Mouse (Mus musculus): ENCODE results near the gene Polr3k. TPM values are rescaled to one million over a fixed set of nuclear protein-coding genes. Genes with fewer than 3 reads are reported as not detected.
A peak's percentile ranks its signal among the peaks of the same experiment; 100 is the strongest.

Gene Polr3k
- polyA plus RNA-seq, 1 experiment from 2014 or later: 79.4 TPM

DNA sequence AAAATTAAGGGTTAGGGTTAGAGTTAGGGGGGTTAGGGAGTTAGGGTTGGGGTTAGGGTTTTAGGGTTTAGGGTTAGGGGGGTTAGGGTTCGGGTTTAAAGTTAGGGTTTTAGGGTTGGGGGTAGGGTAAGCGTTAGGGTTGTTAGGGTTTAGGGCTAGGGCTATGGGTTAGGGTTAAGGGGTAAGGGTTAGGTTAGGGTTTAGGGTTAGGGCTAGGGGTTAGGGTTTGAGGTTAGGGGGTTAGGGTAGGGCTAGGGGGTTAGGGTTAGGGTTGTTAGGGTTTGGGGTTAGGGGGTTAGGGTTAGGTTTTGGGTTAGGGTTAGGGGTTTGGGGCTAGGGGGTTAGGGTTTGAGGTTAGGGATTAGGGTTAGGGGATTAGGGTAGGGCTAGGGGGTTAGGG is 6.9 kb downstream of the Polr3k start:
- 96% methylated on average over 2 of the region's 2 CpGs for WGBS

DNA sequence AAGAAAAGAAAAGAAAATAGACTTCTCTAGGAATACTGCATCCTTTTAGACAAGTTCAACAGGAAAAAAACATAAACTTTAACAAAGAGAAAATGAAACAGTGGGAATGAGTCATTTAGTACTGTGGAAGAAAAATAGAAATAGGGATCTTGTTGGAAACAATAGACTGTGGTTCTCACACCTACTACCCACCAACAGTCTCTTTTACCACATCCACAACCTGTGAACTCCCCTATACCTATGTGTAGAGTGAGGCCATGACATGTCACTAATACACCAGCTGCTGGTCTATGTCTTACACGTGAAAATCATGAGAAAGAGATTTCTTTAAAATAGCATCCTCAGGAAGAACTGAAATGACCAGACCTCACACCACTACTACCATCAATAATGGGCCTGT is 14.8 kb downstream of the Polr3k start:
- Histone ChIP-seq H3K4me3 (ENCODE audit: low read depth, low read length) (no peak overlapping the region), H3K27me3 (ENCODE audit: control insufficient read depth, insufficient read depth, low read depth, low read length) (no peaks in the 10 kb centered on the region), H3K9me3 (replicated peaks; ENCODE audit: control insufficient read depth, low read length, poor library complexity, severe bottlenecking) (no peaks in the 10 kb centered on the region), H3K4me1 (ENCODE audit: control insufficient read depth, insufficient read depth, low read length) (no peaks in the 10 kb centered on the region), H3K9ac (ENCODE audit: low read depth, low read length) (no peak overlapping the region), H3K4me2 (ENCODE audit: low read length) (no peak overlapping the region), H3K36me3 (ENCODE audit: control insufficient read depth, insufficient read depth, low read length) (no peaks in the 10 kb centered on the region), H3K27ac (ENCODE audit: low read length) (no peak overlapping the region)
- ATAC-seq: no peak
- WGBS: 77% methylated on average over 1 of the region's 1 CpGs

More for the DNA sequence above, 6.9 kb downstream of the Polr3k start:
- H3K9ac ChIP-seq (ENCODE audit: low read depth, low read length): no peak overlapping the region
- H3K9me3 ChIP-seq (replicated peaks; ENCODE audit: control insufficient read depth, low read length, poor library complexity, severe bottlenecking): no peaks in the 10 kb centered on the region
- no peak overlapping the region for H3K4me3 ChIP-seq (ENCODE audit: low read depth, low read length)
- H3K4me1 ChIP-seq (ENCODE audit: control insufficient read depth, insufficient read depth, low read length): peaks cover 10% of the 10 kb centered on the region
- H3K4me2 ChIP-seq (ENCODE audit: low read length): no peak overlapping the region
- peaks cover 7% of the 10 kb centered on the region for H3K36me3 ChIP-seq (ENCODE audit: control insufficient read depth, insufficient read depth, low read length)
- no peak for ATAC-seq
- H3K27me3 ChIP-seq (ENCODE audit: control insufficient read depth, insufficient read depth, low read depth, low read length): no peaks in the 10 kb centered on the region
- no peak overlapping the region for H3K27ac ChIP-seq (ENCODE audit: low read length)

DNA sequence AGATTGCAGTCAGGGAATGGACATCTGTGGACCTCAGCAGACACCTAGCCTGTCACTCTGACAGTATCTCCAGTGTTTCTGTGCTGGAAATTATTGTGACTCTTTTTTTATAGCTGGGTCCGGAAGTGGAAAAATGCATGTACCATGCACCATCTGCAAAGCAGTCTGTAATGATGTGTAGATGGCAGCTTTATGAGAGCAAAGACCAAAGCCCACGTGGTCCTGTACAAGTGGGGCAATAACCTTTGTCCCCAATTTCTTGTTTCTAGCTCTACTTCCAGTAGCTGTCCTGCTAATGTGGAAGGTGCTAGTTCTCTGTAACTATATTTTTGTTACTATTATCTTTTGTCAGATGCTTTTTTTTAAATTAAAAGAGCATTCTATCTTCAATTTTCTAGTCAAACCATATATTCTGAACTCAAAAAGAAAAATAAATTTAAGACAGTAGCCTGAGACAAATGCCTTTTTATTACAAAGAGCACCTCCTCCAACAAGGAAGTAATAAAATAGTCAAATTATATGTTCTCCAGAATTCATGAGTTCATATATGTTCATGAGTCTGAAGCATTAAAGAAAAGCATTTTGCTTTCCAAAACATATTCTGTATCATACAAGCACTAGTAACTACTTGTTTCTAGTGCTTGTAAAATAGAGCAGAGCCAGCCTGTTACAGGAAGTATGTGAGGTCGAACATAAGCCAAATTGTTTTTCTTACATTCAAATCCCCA is 19.0 kb downstream of the Polr3k start:
- no peak overlapping the region for H3K9ac ChIP-seq (ENCODE audit: low read depth, low read length)
- no peaks in the 10 kb centered on the region; the same call in 1 of the 2 replicates for H3K36me3 ChIP-seq (ENCODE audit: control insufficient read depth, insufficient read depth, low read length)
- H3K9me3 ChIP-seq (replicated peaks; ENCODE audit: control insufficient read depth, low read length, poor library complexity, severe bottlenecking): no peaks in the 10 kb centered on the region
- H3K4me2 ChIP-seq (ENCODE audit: low read length): no peak overlapping the region
- H3K27me3 ChIP-seq (ENCODE audit: control insufficient read depth, insufficient read depth, low read depth, low read length): no peaks in the 10 kb centered on the region
- ATAC-seq: no peak
- WGBS: 91% methylated on average over 3 of the region's 3 CpGs
- H3K4me1 ChIP-seq (ENCODE audit: control insufficient read depth, insufficient read depth, low read length): no peaks in the 10 kb centered on the region
- no peak overlapping the region for H3K4me3 ChIP-seq (ENCODE audit: low read depth, low read length)
- no peak overlapping the region for H3K27ac ChIP-seq (ENCODE audit: low read length)

DNA sequence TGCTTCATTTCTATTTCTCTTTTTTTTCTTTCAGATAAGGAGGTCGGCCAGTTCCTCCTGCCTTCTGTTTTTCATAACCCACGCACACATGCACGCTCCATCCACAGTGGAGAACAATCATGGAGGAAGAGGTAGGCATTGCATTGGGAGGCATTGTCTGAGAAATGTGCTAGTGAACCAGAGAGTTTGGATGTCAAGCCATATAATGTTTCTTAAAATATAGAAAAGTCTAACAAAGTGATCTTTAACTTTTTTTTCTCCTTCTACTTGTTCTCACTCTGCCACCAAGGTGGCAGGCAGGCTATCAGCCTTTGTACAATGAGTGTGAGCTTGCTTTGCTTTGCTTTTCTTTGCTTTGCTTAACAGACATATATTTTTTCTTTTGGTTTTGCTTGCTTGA is 53.7 kb downstream of the Polr3k start:
- no peaks in the 10 kb centered on the region for H3K36me3 ChIP-seq (ENCODE audit: control insufficient read depth, insufficient read depth, low read length)
- no peaks in the 10 kb centered on the region for H3K4me1 ChIP-seq (ENCODE audit: control insufficient read depth, insufficient read depth, low read length)
- H3K4me2 ChIP-seq (ENCODE audit: low read length): no peak overlapping the region
- 50% methylated on average over 3 of the region's 3 CpGs for WGBS
- H3K4me3 ChIP-seq (ENCODE audit: low read depth, low read length): no peak overlapping the region
- ATAC-seq: no peak
- no peak overlapping the region for H3K9ac ChIP-seq (ENCODE audit: low read depth, low read length)
- no peak overlapping the region for H3K27ac ChIP-seq (ENCODE audit: low read length)
- H3K27me3 ChIP-seq (ENCODE audit: control insufficient read depth, insufficient read depth, low read depth, low read length): no peaks in the 10 kb centered on the region
- 0 out of 2 replicates have a peak, but pooled peaks cover 2% of the 10 kb centered on the region for H3K9me3 ChIP-seq (replicated peaks; ENCODE audit: control insufficient read depth, low read length, poor library complexity, severe bottlenecking)

DNA sequence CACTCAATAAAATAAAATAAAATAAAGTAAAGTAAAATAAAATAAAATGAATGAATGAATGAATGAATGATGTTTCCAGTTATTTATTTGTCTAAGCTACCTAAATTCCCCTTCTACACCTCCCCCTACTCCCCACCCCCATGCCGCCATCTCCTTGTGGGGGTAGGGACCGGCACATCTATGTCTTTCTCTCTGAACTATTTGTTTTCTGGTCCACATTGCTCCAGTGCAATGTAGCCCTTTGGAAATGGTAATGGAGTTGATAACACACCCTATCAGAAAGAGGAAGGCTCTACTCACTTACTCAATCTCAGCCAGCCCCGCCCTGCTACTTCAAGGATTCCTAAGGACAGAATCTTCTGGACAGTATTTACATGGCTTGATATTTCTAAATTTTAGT is 54.4 kb downstream of the Polr3k start:
- 49% methylated on average over 3 of the region's 3 CpGs for WGBS
- H3K36me3 ChIP-seq (ENCODE audit: control insufficient read depth, insufficient read depth, low read length): no peaks in the 10 kb centered on the region
- no peak overlapping the region for H3K4me2 ChIP-seq (ENCODE audit: low read length)
- no peak overlapping the region for H3K4me3 ChIP-seq (ENCODE audit: low read depth, low read length)
- no peaks in the 10 kb centered on the region for H3K27me3 ChIP-seq (ENCODE audit: control insufficient read depth, insufficient read depth, low read depth, low read length)
- H3K27ac ChIP-seq (ENCODE audit: low read length): no peak overlapping the region
- peak; percentile 95 for ATAC-seq
- 0 out of 2 replicates have a peak, but pooled peaks cover 2% of the 10 kb centered on the region for H3K9me3 ChIP-seq (replicated peaks; ENCODE audit: control insufficient read depth, low read length, poor library complexity, severe bottlenecking)
- H3K4me1 ChIP-seq (ENCODE audit: control insufficient read depth, insufficient read depth, low read length): no peaks in the 10 kb centered on the region
- H3K9ac ChIP-seq (ENCODE audit: low read depth, low read length): no peak overlapping the region

Other genes with a start within 250 kb of the Polr3k start
- gene Gm29797, start 207.3 kb upstream of the Polr3k start, polyA plus RNA-seq (2015; fragmentation: Nextera tagmentation; extraction: Ambion mirVana): 0.25 and 0.39 TPM in 2 replicates
- gene Sox18, start 192.7 kb upstream of the Polr3k start, polyA plus RNA-seq (2015; fragmentation: Nextera tagmentation; extraction: Ambion mirVana): 14.6 and 15.7 TPM in 2 replicates
- 58.2 and 59.2 TPM in 2 replicates for gene Tcea2, start 184.0 kb upstream of the Polr3k start, polyA plus RNA-seq (2015; fragmentation: Nextera tagmentation; extraction: Ambion mirVana)
- 60.8 and 65.1 TPM in 2 replicates for gene Rgs19, start 170.4 kb upstream of the Polr3k start, polyA plus RNA-seq (2015; fragmentation: Nextera tagmentation; extraction: Ambion mirVana)
- not detected in 2 replicates for gene Lkaaear1, start 165.9 kb upstream of the Polr3k start, polyA plus RNA-seq (2015; fragmentation: Nextera tagmentation; extraction: Ambion mirVana)
- 103 and 111 TPM in 2 replicates for gene Oprl1, start 149.3 kb upstream of the Polr3k start, polyA plus RNA-seq (2015; fragmentation: Nextera tagmentation; extraction: Ambion mirVana)
- gene Myt1, start 101.0 kb upstream of the Polr3k start, polyA plus RNA-seq (2015; fragmentation: Nextera tagmentation; extraction: Ambion mirVana): 15.6 and 19.2 TPM in 2 replicates
- 34.4 and 36.4 TPM in 2 replicates for gene Pcmtd2, start 26.5 kb upstream of the Polr3k start, polyA plus RNA-seq (2015; fragmentation: Nextera tagmentation; extraction: Ambion mirVana)
- gene Gm14496, start 126.8 kb downstream of the Polr3k start, polyA plus RNA-seq (2015; fragmentation: Nextera tagmentation; extraction: Ambion mirVana): not detected in 2 replicates